Mouse (Mus musculus): ENCODE data around the gene Bcat1. TPM values are rescaled to one million over a fixed set of nuclear protein-coding genes. Genes with fewer than 3 reads are reported as not detected.
A peak's percentile ranks its signal among the peaks of the same experiment; 100 is the strongest.

Gene Bcat1
- 10 to 100 TPM; 65.1 to 65.9 TPM for total RNA-seq (2021)

GRCm38 (mm10) chr6:145075548-145076224 is at the start of gene Bcat1:
Gene Bcat1 (minus strand): TSS chr6:145076184.
- intact Hi-C loops (cut with DNase I) = no loop called here
- DNase-seq (ENCODE audit: extremely low spot score in 1 of 2, low spot score in 2 of 2) = peak in 1 of 2 experiments; percentile 52

DNA sequence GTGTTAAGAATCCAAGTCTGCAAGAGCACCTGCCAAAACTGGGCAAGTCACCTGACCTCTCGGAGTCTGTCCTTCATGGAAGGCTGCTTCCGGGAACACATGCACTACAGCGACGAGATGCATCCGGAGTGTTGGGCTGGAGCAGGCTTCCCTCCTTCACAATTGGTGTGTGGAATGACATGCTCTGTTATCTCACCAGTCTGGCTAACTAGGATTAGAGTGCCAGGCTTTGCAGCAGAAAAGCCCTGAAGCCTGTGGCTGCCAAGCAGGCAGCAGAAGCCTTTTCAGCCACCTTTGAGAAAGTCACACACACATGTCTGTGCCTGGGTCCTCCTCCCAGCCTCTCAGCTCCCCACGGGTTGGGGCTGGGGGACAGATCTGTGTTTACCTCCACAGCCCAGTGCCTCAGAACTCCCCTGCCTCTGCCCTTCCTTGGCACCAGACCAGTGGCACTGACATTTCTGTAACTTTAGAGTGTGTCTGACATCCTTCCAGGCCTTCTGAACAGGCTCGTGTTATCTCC is 49.7 kb upstream of the Bcat1 start:
- intact Hi-C loops (cut with DNase I) = no loop called here
- no peak for DNase-seq (ENCODE audit: extremely low spot score in 1 of 2, low spot score in 2 of 2)

GRCm38 (mm10) chr6:145124621-145125020 is 48.6 kb upstream of the Bcat1 start:
- no peak for DNase-seq (ENCODE audit: extremely low spot score in 1 of 2, low spot score in 2 of 2)
- intact Hi-C loops (cut with DNase I) = no loop called here

GRCm38 (mm10) chr6:145123136-145124060 is 47.4 kb upstream of the Bcat1 start:
- DNase-seq (ENCODE audit: extremely low spot score in 1 of 2, low spot score in 2 of 2) = no peak
- intact Hi-C loops (cut with DNase I) = no loop called here

- DNase-seq (ENCODE audit: extremely low spot score in 1 of 2, low spot score in 2 of 2) = no peak
- intact Hi-C loops (cut with DNase I) = no loop called here
These were observed 46.6 kb upstream of the Bcat1 start for GRCm38 (mm10) chr6:145122423-145123059.

GRCm38 (mm10) chr6:145121590-145122420 is 45.8 kb upstream of the Bcat1 start:
- DNase-seq (ENCODE audit: extremely low spot score in 1 of 2, low spot score in 2 of 2) = no peak
- intact Hi-C loops (cut with DNase I) = no loop called here

DNA sequence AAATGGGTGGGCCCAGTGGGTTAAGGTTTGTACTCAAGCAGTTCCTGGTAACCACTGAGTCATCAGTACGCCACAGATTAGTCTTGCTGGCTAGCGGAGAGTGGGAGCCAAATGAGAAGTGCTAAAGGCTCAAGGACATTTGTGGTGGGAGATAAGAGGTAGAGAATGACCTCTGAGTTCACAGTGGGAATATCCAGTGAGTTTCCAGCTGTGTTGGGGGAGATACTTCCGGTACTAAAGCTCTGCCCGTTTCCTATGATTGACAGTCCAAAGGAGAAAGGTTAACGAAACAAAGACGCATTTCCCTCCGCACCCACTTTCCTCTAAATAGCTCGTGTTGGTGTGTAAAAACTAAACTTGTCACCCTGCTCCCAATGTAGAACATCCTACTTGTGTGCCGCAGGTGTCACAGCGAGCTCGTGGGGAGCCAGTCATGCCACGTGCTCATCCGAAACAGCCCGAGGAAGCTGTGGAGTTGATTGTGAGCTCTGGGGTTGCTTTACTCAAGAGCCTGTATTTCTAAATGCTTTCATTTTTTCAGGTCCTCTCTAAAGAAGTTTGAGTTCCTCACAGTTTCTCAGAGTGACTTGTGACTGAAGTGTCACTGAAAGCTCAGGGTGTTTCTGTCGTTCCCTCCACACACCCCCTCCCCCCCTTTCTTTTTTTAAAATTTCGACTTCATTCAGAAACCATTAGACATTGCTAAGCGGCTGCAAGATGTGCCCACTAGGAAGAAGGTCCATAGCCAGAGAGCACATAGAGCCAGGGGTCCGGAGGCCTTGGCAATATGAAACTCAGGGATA is 45.0 kb upstream of the Bcat1 start:
- DNase-seq (ENCODE audit: extremely low spot score in 1 of 2, low spot score in 2 of 2) = no peak
- intact Hi-C loops (cut with DNase I) = no loop called here

DNA sequence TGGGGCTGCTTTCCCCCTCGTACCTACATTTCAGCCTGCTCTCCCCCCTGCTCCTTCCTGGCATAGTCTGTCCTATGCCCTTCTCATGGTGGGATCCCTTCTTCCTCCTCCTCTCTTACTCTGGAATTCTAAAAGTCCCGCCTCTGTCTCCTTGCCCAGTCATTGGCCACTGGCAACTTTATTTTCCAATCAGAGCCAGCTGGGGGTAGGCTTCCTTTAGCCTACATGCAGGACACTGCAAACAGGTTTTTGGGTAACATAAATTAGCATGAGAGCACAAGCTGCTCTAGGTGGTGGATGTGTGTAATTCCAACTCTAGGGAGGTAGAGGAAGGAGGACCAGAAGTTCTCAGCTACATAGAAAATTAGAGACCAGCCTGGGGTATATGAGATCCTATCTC is 44.1 kb upstream of the Bcat1 start:
- no peak for DNase-seq (ENCODE audit: extremely low spot score in 1 of 2, low spot score in 2 of 2)
- intact Hi-C loops (cut with DNase I) = no loop called here

GRCm38 (mm10) chr6:145116098-145116672 is 40.2 kb upstream of the Bcat1 start:
- intact Hi-C loops (cut with DNase I) = no loop called here
- DNase-seq (ENCODE audit: extremely low spot score in 1 of 2, low spot score in 2 of 2) = no peak

- DNase-seq (ENCODE audit: extremely low spot score in 1 of 2, low spot score in 2 of 2) = no peak
- intact Hi-C loops (cut with DNase I) = no loop called here
These were observed 39.6 kb upstream of the Bcat1 start, which contains the start of gene Lrmp for GRCm38 (mm10) chr6:145115476-145116097. Gene Lrmp (plus strand): TSS chr6:145115653.

DNA sequence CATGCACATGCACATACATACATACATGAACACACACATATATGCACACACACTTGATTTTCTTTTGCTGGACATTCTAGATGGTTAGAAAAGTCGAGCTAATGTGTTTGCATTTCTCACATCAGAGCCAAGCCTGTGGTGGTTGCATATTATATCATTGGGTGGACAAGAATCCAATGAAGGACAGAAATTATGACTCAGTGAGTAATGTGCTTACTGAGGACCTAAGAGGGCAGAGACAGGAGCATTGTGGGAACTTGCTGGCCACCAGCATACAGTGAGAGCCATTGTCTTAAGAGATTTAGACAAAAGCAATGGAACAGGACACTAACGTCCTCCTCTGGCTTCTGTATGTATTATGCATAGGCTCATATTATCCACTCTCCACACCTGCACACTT is 38.6 kb upstream of the Bcat1 start:
- intact Hi-C loops (cut with DNase I) = no loop called here
- DNase-seq (ENCODE audit: extremely low spot score in 1 of 2, low spot score in 2 of 2) = no peak

DNA sequence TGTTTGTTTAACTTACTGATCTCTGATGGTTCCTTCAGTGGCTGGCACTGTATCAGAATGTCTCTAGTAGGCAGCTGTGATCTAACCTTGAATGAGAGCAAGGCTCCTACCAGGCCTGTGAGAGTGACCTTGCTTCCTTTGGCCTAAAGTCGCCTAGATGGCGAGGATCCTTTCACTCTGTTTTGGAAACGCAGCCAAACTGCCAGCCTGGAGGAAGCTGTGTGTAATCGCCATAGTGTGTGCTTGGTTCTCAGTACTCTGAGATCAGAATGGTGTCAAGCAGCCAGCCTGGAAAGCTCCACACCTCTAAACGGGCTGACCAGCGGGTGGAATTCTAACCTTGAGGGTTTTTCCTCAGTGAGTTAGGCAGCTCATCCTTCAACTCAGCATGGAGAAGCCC is 36.9 kb upstream of the Bcat1 start:
- no peak for DNase-seq (ENCODE audit: extremely low spot score in 1 of 2, low spot score in 2 of 2)
- intact Hi-C loops (cut with DNase I) = no loop called here

GRCm38 (mm10) chr6:145110786-145111185 is 34.8 kb upstream of the Bcat1 start:
- no peak for DNase-seq (ENCODE audit: extremely low spot score in 1 of 2, low spot score in 2 of 2)
- intact Hi-C loops (cut with DNase I) = no loop called here

DNA sequence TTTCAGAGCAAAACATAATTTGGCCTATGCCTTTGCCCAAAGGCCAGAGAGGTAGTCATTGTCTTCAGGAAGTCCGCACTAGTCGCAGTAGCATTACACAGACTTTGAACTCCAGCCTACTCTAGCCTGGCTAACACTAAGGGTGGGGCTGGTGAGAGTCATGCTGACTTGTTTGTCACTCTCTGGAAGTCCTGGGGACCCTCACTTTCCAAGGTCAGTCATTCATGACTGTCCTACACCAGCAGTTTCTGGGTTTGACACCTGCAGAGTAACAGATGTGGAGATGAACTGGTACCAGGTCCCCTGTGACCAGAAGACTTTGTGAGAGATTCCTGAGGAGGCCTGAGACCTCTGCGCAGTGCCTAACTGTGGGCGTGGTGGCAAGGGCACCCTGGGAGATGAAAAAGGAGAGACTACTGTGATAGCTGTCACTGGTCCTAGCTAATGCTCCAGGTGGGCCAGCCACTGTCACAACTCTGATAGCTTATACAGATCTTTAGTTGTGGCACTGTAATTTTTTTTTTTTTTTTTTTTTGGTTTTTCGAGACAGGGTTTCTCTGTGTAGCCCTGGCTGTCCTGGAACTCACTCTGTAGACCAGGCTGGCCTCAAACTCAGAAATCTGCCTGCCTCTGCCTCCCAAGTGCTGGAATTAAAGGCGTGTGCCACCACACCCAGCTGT is 30.3 kb upstream of the Bcat1 start:
- DNase-seq (ENCODE audit: extremely low spot score in 1 of 2, low spot score in 2 of 2) = no peak
- intact Hi-C loops (cut with DNase I) = no loop called here

DNA sequence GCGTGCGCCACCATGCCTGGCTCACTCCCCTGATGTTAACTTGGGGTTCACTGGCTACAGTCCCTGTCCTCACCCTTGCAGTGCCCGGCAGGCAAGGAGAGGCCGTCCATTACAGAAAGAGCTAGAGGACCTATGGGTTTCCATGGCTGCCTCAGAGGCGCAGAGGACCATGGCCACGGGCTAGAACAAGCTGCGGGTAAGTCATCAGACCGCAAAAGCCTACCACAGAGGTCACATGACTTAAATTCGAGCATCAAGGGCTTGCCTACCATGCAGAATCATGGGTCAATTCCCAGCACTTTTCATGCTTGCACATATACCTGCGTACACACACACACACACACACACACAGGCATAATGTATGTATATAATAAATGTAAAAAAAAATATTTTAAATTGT is 29.5 kb upstream of the Bcat1 start:
- DNase-seq (ENCODE audit: extremely low spot score in 1 of 2, low spot score in 2 of 2) = no peak
- intact Hi-C loops (cut with DNase I) = no loop called here

DNA sequence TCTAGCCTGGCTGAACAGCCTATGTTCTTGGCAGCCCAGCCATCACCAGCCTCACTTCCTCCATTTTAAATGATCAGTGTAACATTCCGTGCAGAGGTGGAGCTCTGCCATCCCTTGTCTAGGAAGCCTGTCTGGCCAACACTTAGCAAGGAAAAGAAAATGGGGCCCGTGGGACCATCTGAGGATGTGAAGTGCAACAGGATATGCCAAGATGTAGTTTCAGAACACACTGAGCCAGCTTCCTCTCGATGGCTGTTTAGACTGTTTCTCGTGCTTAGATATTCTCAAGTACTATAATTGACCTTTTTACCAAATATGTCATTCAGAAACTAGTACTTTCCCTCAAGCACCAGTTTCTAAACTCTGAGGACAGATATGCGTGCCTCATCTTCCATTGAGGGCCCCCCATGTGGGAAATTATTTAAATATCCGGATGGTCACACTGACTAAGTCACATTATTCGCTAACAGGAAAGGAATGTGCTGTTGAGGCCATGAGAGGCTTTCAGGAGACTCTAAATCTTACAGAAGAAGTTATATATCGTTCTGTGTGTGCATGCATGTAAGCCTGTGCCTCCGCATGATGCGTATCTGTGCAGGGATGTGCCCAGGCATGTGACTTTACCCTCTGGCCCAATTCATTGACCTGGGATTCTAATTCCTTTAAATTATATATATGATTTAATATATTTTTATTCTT is 28.4 kb upstream of the Bcat1 start:
- intact Hi-C loops (cut with DNase I) = no loop called here
- DNase-seq (ENCODE audit: extremely low spot score in 1 of 2, low spot score in 2 of 2) = no peak
